Comparison of ENCODE assay signal across 21 mouse cellular contexts in genomic region chr1:115422491-115422890, GRCm38 (mm10).
DNase-seq lines count a peak whose midpoint lies in the region; ATAC-seq lines count a peak whose summit lies in the region.
"Had no signal": no experiment of that assay in that cellular context is flagged by ENCODE, and none has a peak within 500 bp of the region (broad histone marks: within the 10 kb centered on the region; RNA-seq: fewer than 3 reads in every experiment).

No protein-coding gene starts in this region.

- no peaks in the 10 kb centered on the region for H3K27me3 ChIP-seq in hindbrain, embryonic 13.5 days
- no peaks in the 10 kb centered on the region for H3K27me3 ChIP-seq in hindbrain, embryonic 11.5 days (ENCODE audit: control insufficient read depth, insufficient read depth, low read length)
- H3K27me3 ChIP-seq in forebrain, embryonic 15.5 days: no peaks in the 10 kb centered on the region
- no peaks in the 10 kb centered on the region for H3K27me3 ChIP-seq in hindbrain, embryonic 15.5 days
- H3K27me3 ChIP-seq in neural tube, embryonic 13.5 days: no peaks in the 10 kb centered on the region
- H3K27me3 ChIP-seq: CH12.LX; embryonic facial prominence, embryonic 13.5 days; liver, embryonic 13.5 days had no signal

- WGBS in hindbrain, embryonic 13.5 days: 42% methylated on average over 1 of the region's 1 CpGs
- WGBS in hindbrain, embryonic 11.5 days: 65% methylated on average over 1 of the region's 1 CpGs
- WGBS in forebrain, embryonic 15.5 days: 68% methylated on average over 1 of the region's 1 CpGs
- 37% methylated on average over 1 of the region's 1 CpGs for WGBS in hindbrain, embryonic 15.5 days
- 41% methylated on average over 1 of the region's 1 CpGs for WGBS in neural tube, embryonic 13.5 days

- no peak overlapping the region for H3K9ac ChIP-seq in hindbrain, embryonic 13.5 days
- no peak overlapping the region for H3K9ac ChIP-seq in hindbrain, embryonic 11.5 days (ENCODE audit: low read depth, low read length)
- H3K9ac ChIP-seq in forebrain, embryonic 15.5 days (replicated peaks): no peak overlapping the region
- H3K9ac ChIP-seq in hindbrain, embryonic 15.5 days: no peak overlapping the region
- H3K9ac ChIP-seq in neural tube, embryonic 13.5 days: no peak overlapping the region
- H3K9ac ChIP-seq: embryonic facial prominence, embryonic 13.5 days; liver, embryonic 13.5 days; lung, embryonic 14.5 days had no signal

- no peak overlapping the region for H3K27ac ChIP-seq in hindbrain, embryonic 13.5 days
- H3K27ac ChIP-seq in hindbrain, embryonic 11.5 days (ENCODE audit: low read depth, low read length): no peak overlapping the region
- 0 out of 2 replicates have a peak overlapping the region, but pooled peaks have one; percentile 43 for H3K27ac ChIP-seq in forebrain, embryonic 15.5 days (replicated peaks)
- H3K27ac ChIP-seq in hindbrain, embryonic 15.5 days (replicated peaks): no peak overlapping the region
- no peak overlapping the region for H3K27ac ChIP-seq in neural tube, embryonic 13.5 days (replicated peaks)
- H3K27ac ChIP-seq: embryonic facial prominence, embryonic 13.5 days; heart, embryonic 10.5 days; left cerebral cortex, adult 2 months; liver, embryonic 13.5 days had no signal

- H3K4me2 ChIP-seq in hindbrain, embryonic 13.5 days: no peak overlapping the region
- no peak overlapping the region for H3K4me2 ChIP-seq in hindbrain, embryonic 11.5 days (replicated peaks; ENCODE audit: low read depth, low read length)
- no peak overlapping the region for H3K4me2 ChIP-seq in forebrain, embryonic 15.5 days (replicated peaks)
- H3K4me2 ChIP-seq in hindbrain, embryonic 15.5 days: no peak overlapping the region
- H3K4me2 ChIP-seq in neural tube, embryonic 13.5 days: no peak overlapping the region
- H3K4me2 ChIP-seq: embryonic facial prominence, embryonic 13.5 days; liver, embryonic 13.5 days; lung, embryonic 14.5 days had no signal

- ATAC-seq in hindbrain, embryonic 13.5 days (ENCODE audit: low FRiP score): peak; percentile 66; the same call in 1 of the 2 replicates
- ATAC-seq in hindbrain, embryonic 11.5 days (ENCODE audit: low FRiP score): no peak
- ATAC-seq in forebrain, embryonic 15.5 days (replicated peaks): peak; percentile 91
- ATAC-seq in hindbrain, embryonic 15.5 days (ENCODE audit: low FRiP score, low read depth): 0 out of 2 replicates have a peak, but pooled peaks have one; percentile 34
- ATAC-seq in neural tube, embryonic 13.5 days (ENCODE audit: low read depth): peak; percentile 79
- ATAC-seq: intestine, embryonic 16.5 days had no signal

- no peaks in the 10 kb centered on the region for H3K9me3 ChIP-seq in hindbrain, embryonic 13.5 days
- H3K9me3 ChIP-seq in hindbrain, embryonic 11.5 days (ENCODE audit: control insufficient read depth, low read length): no peaks in the 10 kb centered on the region
- no peaks in the 10 kb centered on the region for H3K9me3 ChIP-seq in forebrain, embryonic 15.5 days
- no peaks in the 10 kb centered on the region for H3K9me3 ChIP-seq in hindbrain, embryonic 15.5 days
- H3K9me3 ChIP-seq in neural tube, embryonic 13.5 days: no peaks in the 10 kb centered on the region
- H3K9me3 ChIP-seq: embryonic facial prominence, embryonic 13.5 days; G1E; heart, embryonic 10.5 days; liver, embryonic 13.5 days had no signal

- no peaks in the 10 kb centered on the region for H3K36me3 ChIP-seq in hindbrain, embryonic 13.5 days
- no peaks in the 10 kb centered on the region for H3K36me3 ChIP-seq in hindbrain, embryonic 11.5 days (ENCODE audit: control insufficient read depth, insufficient read depth, low read length)
- H3K36me3 ChIP-seq in forebrain, embryonic 15.5 days: no peaks in the 10 kb centered on the region
- H3K36me3 ChIP-seq in hindbrain, embryonic 15.5 days: no peaks in the 10 kb centered on the region
- H3K36me3 ChIP-seq in neural tube, embryonic 13.5 days: no peaks in the 10 kb centered on the region
- H3K36me3 ChIP-seq: embryonic facial prominence, embryonic 13.5 days; G1E; heart, embryonic 10.5 days; liver, embryonic 13.5 days had no signal

- H3K4me3 ChIP-seq in hindbrain, embryonic 13.5 days: no peak overlapping the region
- H3K4me3 ChIP-seq in hindbrain, embryonic 11.5 days (ENCODE audit: low read depth, low read length): no peak overlapping the region
- H3K4me3 ChIP-seq in forebrain, embryonic 15.5 days: no peak overlapping the region
- H3K4me3 ChIP-seq in hindbrain, embryonic 15.5 days: no peak overlapping the region
- no peak overlapping the region for H3K4me3 ChIP-seq in neural tube, embryonic 13.5 days
- H3K4me3 ChIP-seq: embryonic facial prominence, embryonic 13.5 days; heart, embryonic 10.5 days; left cerebral cortex, adult 2 months; liver, embryonic 13.5 days had no signal

- no peak for DNase-seq in hindbrain, embryonic 11.5 days (ENCODE audit: low spot score)
- no peak for DNase-seq in thymus, postnatal 14 days
- no peak for DNase-seq in MN1 (ENCODE audit: low spot score)
- DNase-seq: adrenal gland, adult 2 months; B cell, adult 2 months; cerebellum, adult 2 months; cerebellum, postnatal 25 days; liver, embryonic 13.5 days; lung, embryonic 14.5 days; thymus, adult 18-20 months; thymus, postnatal 4 days had no signal

- H3K4me1 ChIP-seq in hindbrain, embryonic 13.5 days (replicated peaks): peaks cover 6% of the 10 kb centered on the region; the same call in 1 of the 2 replicates
- H3K4me1 ChIP-seq in hindbrain, embryonic 11.5 days (replicated peaks; ENCODE audit: control insufficient read depth, insufficient read depth, low read length): no peaks in the 10 kb centered on the region
- H3K4me1 ChIP-seq in forebrain, embryonic 15.5 days: no peaks in the 10 kb centered on the region
- H3K4me1 ChIP-seq in hindbrain, embryonic 15.5 days (replicated peaks): no peaks in the 10 kb centered on the region
- peaks cover 10% of the 10 kb centered on the region; the same call in 1 of the 2 replicates for H3K4me1 ChIP-seq in neural tube, embryonic 13.5 days (replicated peaks)
- H3K4me1 ChIP-seq: embryonic facial prominence, embryonic 13.5 days; heart, embryonic 10.5 days; liver, embryonic 13.5 days had no signal
